Mouse (Mus musculus): ENCODE results near the gene Stx8. TPM values are rescaled to one million over a fixed set of nuclear protein-coding genes. Genes with fewer than 3 reads are reported as not detected.

Gene Stx8
- total RNA-seq, 2 experiments from 2014 or later, result 28.1 to 28.4 TPM

GRCm38 (mm10) chr11:68171973-68172647, 206.1 kb downstream of the Stx8 start:
- intact Hi-C loops (cut with DNase I), result no loop called here
- DNase-seq (ENCODE audit: extremely low spot score in 1 of 2, low spot score in 2 of 2), result no peak

GRCm38 (mm10) chr11:68172648-68173045, 206.7 kb downstream of the Stx8 start:
- DNase-seq (ENCODE audit: extremely low spot score in 1 of 2, low spot score in 2 of 2), result no peak
- intact Hi-C loops (cut with DNase I), result no loop called here

- no peak for DNase-seq (ENCODE audit: extremely low spot score in 1 of 2, low spot score in 2 of 2)
- intact Hi-C loops (cut with DNase I), result no loop called here
Measured at GRCm38 (mm10) chr11:68176550-68176949, 210.6 kb downstream of the Stx8 start.

- intact Hi-C loops (cut with DNase I), result no loop called here
- no peak for DNase-seq (ENCODE audit: extremely low spot score in 1 of 2, low spot score in 2 of 2)
Measured at GRCm38 (mm10) chr11:68177415-68177814, 211.4 kb downstream of the Stx8 start.

- intact Hi-C loops (cut with DNase I), result no loop called here
- no peak for DNase-seq (ENCODE audit: extremely low spot score in 1 of 2, low spot score in 2 of 2)
Measured at GRCm38 (mm10) chr11:68185647-68186046, 219.7 kb downstream of the Stx8 start.

DNA sequence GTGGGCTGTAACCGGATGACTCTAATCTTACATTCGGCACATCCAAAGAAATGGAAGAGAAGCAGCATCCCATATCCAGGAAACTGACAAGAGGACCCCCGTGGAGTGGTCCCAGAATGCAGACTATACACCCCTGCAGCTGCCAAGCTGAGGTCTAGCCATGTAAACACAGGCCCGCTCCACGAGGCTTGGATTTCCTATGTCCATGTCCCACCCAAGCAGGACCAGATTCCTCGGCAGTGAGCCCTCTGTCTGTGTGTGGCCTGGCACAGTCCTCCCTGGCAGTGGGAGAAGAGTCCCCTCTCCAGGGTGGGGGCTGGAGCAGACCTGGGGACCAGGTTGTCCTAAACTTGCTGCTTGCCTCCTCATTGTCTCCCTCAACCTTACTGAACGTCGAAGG, 221.2 kb downstream of the Stx8 start:
- intact Hi-C loops (cut with DNase I), result no loop called here
- DNase-seq (ENCODE audit: extremely low spot score in 1 of 2, low spot score in 2 of 2), result no peak

- DNase-seq (ENCODE audit: extremely low spot score in 1 of 2, low spot score in 2 of 2), result peak in 1 of 2 experiments; percentile 53
- intact Hi-C loops (cut with DNase I), result no loop called here
Measured at GRCm38 (mm10) chr11:68188695-68189201, 222.8 kb downstream of the Stx8 start.

DNA sequence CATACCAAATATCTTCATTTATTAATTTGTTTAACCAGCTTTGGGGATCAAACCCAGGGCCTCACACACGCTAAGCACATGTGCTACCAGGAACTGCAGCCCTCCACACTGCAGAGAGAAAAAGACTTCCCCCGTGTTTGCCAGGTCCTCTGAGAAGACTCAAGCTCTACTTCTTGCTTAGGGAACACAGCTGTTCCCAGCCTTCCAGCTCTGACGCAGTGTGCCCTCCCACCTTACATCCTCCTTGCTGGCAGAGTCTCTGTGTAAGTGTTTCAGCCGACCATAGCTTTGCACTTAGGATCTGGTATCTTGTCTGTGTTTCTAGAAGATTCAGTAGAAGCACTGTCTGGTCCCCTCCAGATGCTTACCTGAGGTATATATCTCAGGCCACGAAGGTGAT, 224.9 kb downstream of the Stx8 start:
- no peak for DNase-seq (ENCODE audit: extremely low spot score in 1 of 2, low spot score in 2 of 2)
- intact Hi-C loops (cut with DNase I), result no loop called here

DNA sequence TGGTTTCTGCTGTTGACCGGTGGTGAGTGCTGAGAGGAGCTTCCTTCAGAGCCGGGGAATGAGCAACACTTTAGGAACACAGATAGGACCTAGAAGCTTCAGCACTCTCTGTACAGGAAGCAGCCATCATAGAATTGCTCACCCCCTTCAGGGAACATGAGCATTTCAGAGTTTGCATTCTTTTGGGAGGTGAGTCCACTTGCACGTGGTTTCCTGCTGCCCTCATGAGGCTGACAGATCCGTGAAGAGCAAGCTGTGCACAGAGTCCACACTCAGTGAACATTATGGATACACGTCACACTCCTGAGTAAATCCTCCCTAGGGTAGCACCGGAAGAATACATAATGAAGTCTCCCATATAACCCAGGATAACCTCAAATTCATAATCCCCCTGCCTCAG, 229.2 kb downstream of the Stx8 start:
- intact Hi-C loops (cut with DNase I), result no loop called here
- no peak for DNase-seq (ENCODE audit: extremely low spot score in 1 of 2, low spot score in 2 of 2)

- intact Hi-C loops (cut with DNase I), result no loop called here
- no peak for DNase-seq (ENCODE audit: extremely low spot score in 1 of 2, low spot score in 2 of 2)
Measured at GRCm38 (mm10) chr11:68195693-68196176, 229.7 kb downstream of the Stx8 start.

DNA sequence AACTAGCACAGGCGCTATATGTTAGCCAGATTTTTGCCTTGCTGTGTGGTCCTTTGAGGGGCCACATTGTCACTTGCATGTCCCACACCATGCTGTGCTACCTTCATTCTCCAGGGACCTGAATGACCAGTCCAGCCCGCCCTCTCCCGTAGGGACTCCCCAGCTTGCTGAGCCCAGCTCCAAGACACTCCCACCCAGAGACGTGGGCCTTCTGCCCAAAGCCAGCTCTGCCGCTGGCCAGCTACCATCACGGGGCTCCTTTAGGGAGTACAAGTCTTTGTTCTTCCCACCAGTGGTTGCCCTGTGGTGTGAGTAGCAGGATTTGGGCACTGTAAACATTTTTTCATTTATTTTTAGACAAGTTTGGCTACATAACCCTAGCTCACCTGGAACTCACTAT, 230.6 kb downstream of the Stx8 start:
- DNase-seq (ENCODE audit: extremely low spot score in 1 of 2, low spot score in 2 of 2), result no peak
- intact Hi-C loops (cut with DNase I), result no loop called here

GRCm38 (mm10) chr11:68197471-68197870, 231.5 kb downstream of the Stx8 start:
- DNase-seq (ENCODE audit: extremely low spot score in 1 of 2, low spot score in 2 of 2), result no peak
- intact Hi-C loops (cut with DNase I), result no loop called here

DNA sequence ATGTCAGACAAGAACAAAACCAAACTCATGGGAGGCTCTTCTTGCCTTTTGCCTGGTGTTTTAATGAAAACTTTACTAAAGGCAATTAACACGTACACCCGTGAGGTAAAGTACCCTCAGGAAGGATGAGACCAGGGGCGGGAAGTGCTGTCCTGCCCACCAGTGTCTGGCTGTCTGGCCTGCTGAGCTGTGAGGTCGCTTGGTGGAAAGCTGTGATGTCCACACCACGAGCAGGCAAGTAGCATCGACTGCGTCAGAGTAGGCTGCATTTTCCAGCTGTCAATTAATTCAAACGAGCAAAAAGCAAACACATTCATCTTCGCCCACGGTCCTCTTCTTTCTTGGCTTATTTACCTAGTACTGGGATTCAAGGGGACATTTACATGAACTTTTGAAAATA, 232.7 kb downstream of the Stx8 start:
- intact Hi-C loops (cut with DNase I), result no loop called here
- no peak for DNase-seq (ENCODE audit: extremely low spot score in 1 of 2, low spot score in 2 of 2)

- intact Hi-C loops (cut with DNase I), result no loop called here
- DNase-seq (ENCODE audit: extremely low spot score in 1 of 2, low spot score in 2 of 2), result no peak
Measured at GRCm38 (mm10) chr11:68199103-68199502, 233.1 kb downstream of the Stx8 start.

- intact Hi-C loops (cut with DNase I), result loop anchor here (5.0 kb wide), 1 partner anchor 197 kb away; no protein-coding TSS in a partner anchor
- no peak for DNase-seq (ENCODE audit: extremely low spot score in 1 of 2, low spot score in 2 of 2)
Measured at GRCm38 (mm10) chr11:68199801-68200423, 233.9 kb downstream of the Stx8 start.

DNA sequence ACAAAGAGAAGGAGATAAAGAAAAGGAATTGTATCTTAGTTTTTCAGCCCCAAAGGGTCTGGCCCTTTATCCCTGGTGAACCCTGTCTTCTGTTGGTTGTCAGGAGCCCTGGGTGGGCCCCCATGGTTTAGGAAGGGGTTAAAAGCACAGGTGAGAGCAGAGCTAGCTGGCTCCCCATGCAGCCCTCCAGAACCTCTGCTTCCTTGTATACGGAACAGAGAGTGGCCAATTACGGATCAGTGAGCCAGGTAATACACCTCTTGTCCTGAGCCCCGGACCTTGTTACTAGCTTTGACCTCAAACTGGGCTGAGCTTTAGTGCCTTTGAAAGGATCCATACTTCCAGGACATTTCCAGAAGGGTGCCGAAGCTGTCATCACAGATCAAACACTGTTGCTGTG, 234.5 kb downstream of the Stx8 start:
- intact Hi-C loops (cut with DNase I), result loop anchor here (5.0 kb wide), 1 partner anchor 197 kb away; no protein-coding TSS in a partner anchor
- no peak for DNase-seq (ENCODE audit: extremely low spot score in 1 of 2, low spot score in 2 of 2)

DNA sequence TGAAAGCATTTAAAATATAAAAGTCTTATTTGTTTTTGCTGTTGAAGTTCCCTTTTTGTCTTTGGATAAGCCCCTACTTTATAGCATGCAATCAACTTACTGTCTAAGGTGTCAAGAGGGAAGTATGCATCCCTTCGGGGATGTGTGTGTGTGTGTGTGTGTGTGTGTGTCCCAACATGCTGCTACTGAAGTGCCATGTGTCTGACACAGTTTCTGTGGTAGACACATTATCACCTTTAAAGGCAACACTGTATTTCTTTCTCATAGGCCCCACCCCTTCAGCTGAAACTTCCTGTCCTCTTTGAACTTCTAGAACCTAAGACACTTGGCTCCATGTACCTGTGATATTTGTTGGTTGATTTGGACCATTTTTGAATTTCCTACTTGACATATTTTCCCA, 235.1 kb downstream of the Stx8 start:
- no peak for DNase-seq (ENCODE audit: extremely low spot score in 1 of 2, low spot score in 2 of 2)
- intact Hi-C loops (cut with DNase I), result loop anchor here (5.0 kb wide), 1 partner anchor 196 kb away; no protein-coding TSS in a partner anchor

- intact Hi-C loops (cut with DNase I), result loop anchor here (5.0 kb wide), 1 partner anchor 195 kb away; no protein-coding TSS in a partner anchor
- DNase-seq (ENCODE audit: extremely low spot score in 1 of 2, low spot score in 2 of 2), result no peak
Measured at GRCm38 (mm10) chr11:68201811-68202459, 235.9 kb downstream of the Stx8 start.

GRCm38 (mm10) chr11:68202561-68202960, 236.6 kb downstream of the Stx8 start:
- no peak for DNase-seq (ENCODE audit: extremely low spot score in 1 of 2, low spot score in 2 of 2)
- intact Hi-C loops (cut with DNase I), result loop anchor here (5.0 kb wide), 1 partner anchor 195 kb away; no protein-coding TSS in a partner anchor

Data from left cerebral cortex, postnatal 10 days (tissue).